Mouse (Mus musculus) small intestine, adult 2 months (tissue): ENCODE data around the gene Baz2b. TPM values are rescaled to one million over a fixed set of nuclear protein-coding genes. Genes with fewer than 3 reads are reported as not detected.
A peak's percentile ranks its signal among the peaks of the same experiment; 100 is the strongest.

Source experiments
- H3K27ac ChIP-seq: fragments of 200-500 bp; 2 replicates; pipeline ENCODE4 v1.5.1; 2012; ENCODE audit warnings: low read depth, low read length, control low read depth, inconsistent platforms; ENCODE audit not compliant: insufficient read depth
- H3K27me3 ChIP-seq: fragments of 200-500 bp; 2 replicates; pipeline ENCODE4 v1.6.1; 2012; ENCODE audit warnings: mild to moderate bottlenecking, moderate library complexity, low read length, inconsistent platforms; ENCODE audit not compliant: control insufficient read depth, insufficient read depth
- H3K36me3 ChIP-seq: fragments of 200-500 bp; 2 replicates; pipeline ENCODE4 v1.6.1; 2012; ENCODE audit warnings: mild to moderate bottlenecking, low read length, control low read depth, inconsistent platforms; ENCODE audit not compliant: control insufficient read depth, insufficient read depth
- H3K4me1 ChIP-seq: fragments of 200-500 bp; 2 replicates; pipeline ENCODE4 v1.6.1; 2012; ENCODE audit warnings: low read length, inconsistent platforms, mixed read lengths; ENCODE audit not compliant: control insufficient read depth, insufficient read depth, insufficient read length
- H3K4me3 ChIP-seq: fragments of 200-500 bp; 2 replicates; pipeline ENCODE4 v1.5.1; 2012; ENCODE audit warnings: low read depth, mild to moderate bottlenecking, control low read depth, inconsistent platforms, low read length, moderate library complexity
- CTCF ChIP-seq: fragments of 200-500 bp; IDR thresholded peaks from 2 replicates; pipeline ENCODE4 v1.5.1; 2012; ENCODE audit warnings: low read depth, mild to moderate bottlenecking, control low read depth, inconsistent platforms, low read length, moderate library complexity, mixed read lengths; ENCODE audit not compliant: insufficient replicate concordance, insufficient read length; ENCODE audit errors: extremely low read depth
- POLR2A ChIP-seq: fragments of 200-500 bp; IDR thresholded peaks from 2 replicates; pipeline ENCODE4 v1.6.1; 2012; ENCODE audit warnings: low read depth, mild to moderate bottlenecking, control low read depth, inconsistent platforms, low read length, moderate library complexity
- WGBS: fragments of 180-500 bp; shearing (Covaris S2); methylation state at CpG from one replicate; pipeline ENCODE4 v1.1.7; 2018; 5-methylcytosine and 5-hydroxymethylcytosine counted together
- polyA plus RNA-seq: library from polyadenylated mRNA; depleted of rRNA; stranded (reverse); fragments of >200 nt; gene quantifications from 2 replicates; pipeline ENCODE4 v1.2.3, GENCODE M21; 2012

Baz2b gene
- polyA plus RNA-seq, 1 experiment, result 9.9 TPM

GRCm38 (mm10) chr2:60173190-60173589 lies 36.4 kb downstream of the Baz2b start:
- H3K4me3 ChIP-seq, result no peak overlapping the region
- H3K4me1 ChIP-seq, result no peaks in the 10 kb centered on the region; the same call in 1 of the 2 replicates
- no peak overlapping the region; the same call in 1 of the 2 replicates for H3K27ac ChIP-seq
- H3K27me3 ChIP-seq, result no peaks in the 10 kb centered on the region
- H3K36me3 ChIP-seq, result no peaks in the 10 kb centered on the region
- WGBS, result 63% methylated on average over 3 of the region's 3 CpGs
- TF ChIP-seq CTCF (no peak), POLR2A (no peak)

DNA sequence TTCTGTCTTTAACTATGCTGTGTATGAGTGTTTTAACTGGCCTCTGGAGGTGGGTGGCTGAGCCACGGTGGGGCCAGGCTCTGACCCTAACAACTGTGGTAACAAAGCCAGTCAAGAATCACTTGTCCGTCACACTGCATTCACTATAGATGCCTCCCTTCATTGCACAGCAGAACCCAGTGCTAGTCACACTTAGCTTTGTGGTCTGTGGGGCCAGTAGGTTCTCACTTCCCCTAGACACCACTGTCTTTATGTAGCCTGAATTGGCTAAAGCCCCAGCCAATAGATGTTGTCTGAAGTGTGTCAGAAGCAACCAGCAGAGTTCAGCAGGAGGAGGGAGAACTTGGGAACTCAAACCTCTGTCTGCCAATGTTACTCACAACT lies 37.1 kb downstream of the Baz2b start:
- no peak for TF ChIP-seq POLR2A
- TF ChIP-seq CTCF, result no peak
- Histone ChIP-seq H3K4me1 (no peaks in the 10 kb centered on the region; the same call in 1 of the 2 replicates), H3K27ac (0 out of 2 replicates have a peak overlapping the region, but pooled peaks have one; percentile 40), H3K4me3 (no peak overlapping the region), H3K27me3 (no peaks in the 10 kb centered on the region), H3K36me3 (no peaks in the 10 kb centered on the region)
- 89% methylated on average over 2 of the region's 2 CpGs for WGBS

- Histone ChIP-seq H3K27me3 (no peaks in the 10 kb centered on the region), H3K36me3 (no peaks in the 10 kb centered on the region), H3K27ac (peak overlapping the region; percentile 40; the same call in 1 of the 2 replicates), H3K4me3 (no peak overlapping the region), H3K4me1 (no peaks in the 10 kb centered on the region; the same call in 1 of the 2 replicates)
- WGBS, result 47% methylated on average over 7 of the region's 7 CpGs
- TF ChIP-seq POLR2A (no peak), CTCF (no peak)
Observed at GRCm38 (mm10) chr2:60171786-60172530, 37.7 kb downstream of the Baz2b start.

DNA sequence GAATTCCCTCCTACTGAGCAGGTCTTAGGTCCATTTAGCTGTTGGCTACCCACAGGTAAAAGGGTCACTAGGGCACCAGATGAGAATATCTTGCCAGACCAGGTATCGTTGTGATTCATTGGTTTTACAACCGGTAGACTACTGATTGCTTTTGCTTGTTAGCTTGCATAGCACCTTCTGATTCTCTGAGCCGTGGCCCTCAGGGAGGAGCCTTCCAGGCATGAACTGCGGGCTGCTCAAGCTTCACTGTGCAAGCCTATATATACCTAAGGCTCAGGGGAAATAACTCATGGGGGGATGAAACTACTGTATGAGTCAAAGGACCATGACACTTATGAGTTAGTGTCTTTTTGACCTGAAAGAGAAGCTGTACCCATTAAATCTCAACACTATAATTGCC lies 42.8 kb downstream of the Baz2b start:
- H3K4me1 ChIP-seq, result no peaks in the 10 kb centered on the region; the same call in 1 of the 2 replicates
- 39% methylated on average over 4 of the region's 4 CpGs for WGBS
- no peaks in the 10 kb centered on the region for H3K36me3 ChIP-seq
- H3K27me3 ChIP-seq, result no peaks in the 10 kb centered on the region
- TF ChIP-seq POLR2A (no peak), CTCF (no peak)
- no peak overlapping the region for H3K4me3 ChIP-seq
- H3K27ac ChIP-seq, result no peak overlapping the region

GRCm38 (mm10) chr2:60165679-60166078 lies 44.0 kb downstream of the Baz2b start:
- WGBS, result 88% methylated on average over 11 of the region's 11 CpGs
- TF ChIP-seq CTCF (no peak), POLR2A (no peak)

GRCm38 (mm10) chr2:60163744-60164143 lies 45.9 kb downstream of the Baz2b start:
- Histone ChIP-seq H3K27me3 (no peaks in the 10 kb centered on the region), H3K4me1 (no peaks in the 10 kb centered on the region), H3K4me3 (no peak overlapping the region), H3K36me3 (no peaks in the 10 kb centered on the region), H3K27ac (no peak overlapping the region)
- 57% methylated on average over 2 of the region's 2 CpGs for WGBS
- TF ChIP-seq POLR2A, result no peak
- no peak for TF ChIP-seq CTCF

More at GRCm38 (mm10) chr2:60165679-60166078, 44.0 kb downstream of the Baz2b start:
- H3K36me3 ChIP-seq, result no peaks in the 10 kb centered on the region
- no peaks in the 10 kb centered on the region for H3K4me1 ChIP-seq
- H3K4me3 ChIP-seq, result no peak overlapping the region
- H3K27me3 ChIP-seq, result no peaks in the 10 kb centered on the region
- no peak overlapping the region for H3K27ac ChIP-seq

- 86% methylated on average over 2 of the region's 2 CpGs for WGBS
Observed at GRCm38 (mm10) chr2:60152481-60152880, 57.2 kb downstream of the Baz2b start.

More at GRCm38 (mm10) chr2:60152481-60152880, 57.2 kb downstream of the Baz2b start:
- Histone ChIP-seq H3K36me3 (no peaks in the 10 kb centered on the region), H3K4me1 (no peaks in the 10 kb centered on the region), H3K4me3 (no peak overlapping the region), H3K27ac (no peak overlapping the region), H3K27me3 (no peaks in the 10 kb centered on the region)
- TF ChIP-seq POLR2A (no peak), CTCF (no peak)
